Mouse (Mus musculus) gastrocnemius, adult 18-20 months (tissue): ENCODE measurements around the gene Rhbdf2. TPM values are rescaled to one million over a fixed set of nuclear protein-coding genes. Genes with fewer than 3 reads are reported as not detected.

Experiments used
- DNase-seq: peaks from one replicate; pipeline ENCODE4 v3.0.0; 2021; ENCODE audit warnings: low spot score
- total RNA-seq, 2 experiments: library from RNA; stranded (reverse); gene quantifications; 2 replicates each; pipeline ENCODE4 v1.2.3; 2021

Gene Rhbdf2
- total RNA-seq, 2 experiments from 2014 or later, result 11.2 to 11.9 TPM

GRCm38 (mm10) chr11:116660181-116660580, 33.4 kb upstream of the Rhbdf2 start:
- no peak for DNase-seq

DNA sequence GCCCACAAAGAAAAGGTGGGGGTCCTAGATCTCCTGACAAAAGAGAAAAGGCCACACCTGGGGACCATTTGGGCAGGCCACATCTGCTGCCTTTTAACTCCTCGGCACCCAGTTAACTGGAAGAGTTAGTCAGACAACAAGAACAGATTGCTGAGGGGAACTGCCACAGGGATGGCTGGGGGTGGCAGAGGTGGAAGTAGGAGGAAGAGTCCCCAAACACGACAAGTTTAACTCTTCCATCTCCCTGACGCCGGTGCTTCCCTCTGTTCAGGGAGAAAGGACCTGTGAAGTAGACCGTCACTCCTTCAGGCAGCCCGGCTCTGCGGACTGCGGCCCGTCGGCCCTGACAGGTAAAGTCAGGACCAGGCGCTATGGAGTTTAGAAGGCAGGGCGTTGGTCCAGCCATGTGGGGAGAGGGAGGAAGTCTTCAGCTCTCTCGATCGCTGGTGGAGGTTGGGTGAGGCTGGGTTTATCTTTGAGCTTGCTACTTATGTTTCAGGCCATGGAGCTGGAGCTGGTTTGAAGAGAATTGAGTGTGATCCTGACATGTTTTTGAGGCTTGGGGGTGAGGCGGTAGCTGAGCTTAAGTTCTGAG, 32.3 kb upstream of the Rhbdf2 start:
- no peak for DNase-seq

DNA sequence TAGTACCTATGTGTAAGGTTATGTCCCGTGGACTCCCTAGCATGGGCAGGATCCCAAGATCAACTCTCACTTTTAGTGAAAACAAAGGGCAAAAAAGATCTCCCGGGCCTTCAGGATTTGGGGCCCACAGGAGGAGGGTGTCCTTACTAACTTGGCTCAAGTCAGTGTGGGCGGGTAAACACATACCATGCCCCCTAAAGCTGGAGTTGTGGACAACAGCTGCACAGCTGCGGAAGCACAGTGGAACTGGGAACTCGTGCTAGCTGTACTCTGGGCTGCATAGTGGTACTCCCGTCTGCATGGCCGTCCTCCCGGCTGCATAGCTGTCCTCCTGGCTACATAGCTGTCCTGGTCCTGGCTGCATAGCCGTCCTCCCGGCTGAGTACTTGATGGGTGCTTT, 31.4 kb upstream of the Rhbdf2 start:
- no peak for DNase-seq

GRCm38 (mm10) chr11:116657311-116658223, 30.7 kb upstream of the Rhbdf2 start:
- DNase-seq, result peak; percentile 95

- no peak for DNase-seq
Measured at GRCm38 (mm10) chr11:116656348-116657191, 29.8 kb upstream of the Rhbdf2 start.

DNA sequence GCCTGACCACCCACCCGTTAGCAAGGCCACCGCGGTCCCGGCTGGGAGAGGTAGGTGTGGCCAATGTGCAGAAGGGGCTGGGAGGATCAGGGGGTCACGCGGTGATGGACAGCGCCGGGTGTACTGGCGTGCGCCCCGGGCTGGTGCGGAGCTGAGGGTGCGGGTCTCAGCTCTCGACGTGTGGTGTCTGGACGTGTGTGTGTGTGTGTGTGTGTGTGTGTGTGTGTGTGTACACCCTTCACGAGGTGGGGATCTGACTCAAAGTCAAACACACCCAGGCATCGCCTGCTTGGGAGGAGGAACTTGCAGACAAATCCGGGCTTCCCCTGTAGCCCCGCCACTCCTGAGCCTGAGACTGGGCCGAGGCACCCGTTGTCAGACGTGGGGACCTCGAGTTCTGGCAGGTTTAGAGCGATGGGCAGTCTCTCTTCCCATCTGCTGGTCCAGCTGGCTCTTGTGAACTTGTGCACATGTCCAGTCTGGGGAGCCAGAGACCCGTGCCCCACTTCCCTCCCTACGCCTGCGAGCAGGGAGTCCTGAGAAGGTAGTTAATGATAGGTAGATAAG, 27.5 kb upstream of the Rhbdf2 start, which contains the start of gene Cygb:
TSS of gene Cygb (minus strand) at position 59 of the 567 bp plus-strand sequence.
- DNase-seq, result no peak

GRCm38 (mm10) chr11:116653709-116654221, 26.9 kb upstream of the Rhbdf2 start:
- DNase-seq, result no peak

GRCm38 (mm10) chr11:116653234-116653633, 26.4 kb upstream of the Rhbdf2 start, which contains the start of gene Prcd:
Prcd (plus strand) TSS chr11:116653534.
- DNase-seq, result no peak

DNA sequence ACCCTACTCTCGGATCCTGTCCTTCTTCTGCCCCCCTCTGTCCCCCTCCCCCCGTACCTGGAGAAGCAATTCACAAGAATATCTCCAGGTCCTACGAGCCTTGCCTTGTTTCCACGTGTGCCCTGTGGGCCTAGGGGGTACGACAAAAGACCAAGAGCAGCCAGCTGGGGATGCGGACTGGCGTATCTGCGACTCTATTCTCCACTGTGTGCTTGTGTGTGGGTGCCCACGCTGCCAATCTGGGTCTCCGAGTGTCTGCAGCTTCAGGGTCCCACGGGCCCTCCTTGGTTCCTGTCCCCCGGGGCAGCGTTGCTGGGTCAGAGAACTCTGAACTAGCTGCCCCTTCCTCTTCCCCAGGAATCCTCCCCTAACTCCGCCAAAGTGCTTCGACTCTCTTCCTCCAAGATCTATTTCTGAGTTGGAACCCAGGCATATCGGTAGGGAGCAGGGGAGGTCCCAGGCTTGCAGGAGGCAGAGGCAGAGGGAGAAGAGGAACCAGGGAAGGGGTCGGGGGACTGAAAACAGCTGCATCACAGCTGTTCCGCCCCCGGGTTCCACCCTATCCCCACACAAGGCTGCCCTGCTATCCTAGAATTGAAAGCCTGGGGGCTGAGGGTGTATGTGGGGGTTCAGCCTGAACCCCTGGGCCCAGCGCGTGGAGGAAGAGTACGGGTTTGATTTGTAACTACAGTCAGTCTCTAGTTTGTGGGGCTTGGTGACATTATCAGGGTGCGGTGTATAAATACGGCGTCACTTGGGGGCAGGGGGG, 25.7 kb upstream of the Rhbdf2 start:
- DNase-seq, result no peak

- DNase-seq, result no peak
Measured at GRCm38 (mm10) chr11:116651339-116651738, 24.5 kb upstream of the Rhbdf2 start.

DNA sequence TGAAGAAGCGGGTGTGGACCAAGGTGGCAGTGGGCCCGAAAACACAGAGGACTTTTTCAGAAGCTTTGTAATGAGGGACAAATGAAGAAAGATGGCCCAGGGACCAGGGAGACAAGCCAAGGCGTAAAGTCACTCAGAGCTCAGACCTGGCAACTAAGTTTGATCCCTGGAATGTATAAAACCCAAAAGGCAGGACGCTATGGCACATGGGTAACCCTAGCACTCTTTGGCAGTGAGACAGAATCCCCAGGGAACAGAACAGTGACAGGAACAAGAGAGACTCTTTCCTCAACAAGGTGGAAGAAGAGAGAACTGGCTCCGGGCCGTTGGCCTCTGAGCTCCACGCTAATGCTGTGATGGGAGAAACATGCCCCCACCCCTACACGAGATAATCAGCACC, 24.0 kb upstream of the Rhbdf2 start:
- DNase-seq, result no peak

- no peak for DNase-seq
Measured at GRCm38 (mm10) chr11:116649711-116650337, 23.0 kb upstream of the Rhbdf2 start.

GRCm38 (mm10) chr11:116648976-116649375, 22.2 kb upstream of the Rhbdf2 start:
- peak; percentile 57 for DNase-seq

- DNase-seq, result peak; percentile 72
Measured at GRCm38 (mm10) chr11:116648213-116648921, 21.5 kb upstream of the Rhbdf2 start.

DNA sequence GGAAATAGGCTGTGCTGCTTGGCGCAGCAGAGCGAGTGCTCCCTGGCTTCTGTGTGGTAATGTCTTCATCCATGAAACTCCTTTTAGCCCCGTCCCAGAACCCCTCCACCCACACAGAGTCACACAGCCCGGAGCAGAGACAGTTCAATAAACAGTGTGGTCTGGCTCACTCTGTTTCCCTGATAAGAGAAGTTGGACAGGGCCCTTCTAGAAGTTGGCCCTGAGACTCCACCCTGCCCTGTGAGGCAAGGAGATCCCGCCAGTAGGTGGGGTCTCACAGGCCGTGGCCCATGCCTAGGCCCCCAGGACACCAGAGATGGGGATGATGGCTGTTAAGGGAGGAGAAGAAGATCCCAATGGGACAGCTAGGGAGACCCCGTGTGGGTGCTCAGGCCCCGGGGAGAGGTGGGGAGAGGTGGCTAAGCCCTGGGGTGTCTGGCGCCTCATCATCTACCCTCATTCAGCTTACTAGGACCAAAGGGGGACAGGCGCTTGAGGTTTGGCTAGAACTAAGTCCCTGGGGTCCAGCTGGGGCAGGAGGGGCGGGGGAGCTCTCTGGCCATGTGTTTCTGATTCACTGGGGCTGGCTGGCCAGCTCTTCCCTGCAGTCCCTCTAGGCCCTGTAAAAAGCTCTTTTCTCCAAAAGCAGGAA, 20.6 kb upstream of the Rhbdf2 start:
- peak; percentile 79 for DNase-seq

DNA sequence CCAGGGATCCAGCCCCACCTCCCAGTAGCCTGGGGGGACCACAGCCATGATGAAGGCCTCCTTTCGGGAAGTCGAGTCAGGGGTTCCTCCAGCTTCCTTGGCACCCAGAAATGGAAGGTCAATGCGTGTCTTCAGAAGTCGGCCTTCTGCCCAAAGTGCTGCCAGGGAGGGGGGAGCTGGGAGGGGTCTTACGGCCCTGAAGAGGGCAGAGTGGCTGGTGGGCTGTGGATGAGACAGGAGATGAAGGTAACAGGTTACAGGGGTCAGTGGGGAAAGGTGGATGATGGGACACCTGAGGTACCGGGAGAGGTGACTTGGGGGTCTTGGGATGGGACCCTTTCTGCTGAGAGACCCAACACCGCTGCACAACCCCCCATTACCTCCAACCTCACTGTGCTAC, 20.0 kb upstream of the Rhbdf2 start:
- no peak for DNase-seq

DNA sequence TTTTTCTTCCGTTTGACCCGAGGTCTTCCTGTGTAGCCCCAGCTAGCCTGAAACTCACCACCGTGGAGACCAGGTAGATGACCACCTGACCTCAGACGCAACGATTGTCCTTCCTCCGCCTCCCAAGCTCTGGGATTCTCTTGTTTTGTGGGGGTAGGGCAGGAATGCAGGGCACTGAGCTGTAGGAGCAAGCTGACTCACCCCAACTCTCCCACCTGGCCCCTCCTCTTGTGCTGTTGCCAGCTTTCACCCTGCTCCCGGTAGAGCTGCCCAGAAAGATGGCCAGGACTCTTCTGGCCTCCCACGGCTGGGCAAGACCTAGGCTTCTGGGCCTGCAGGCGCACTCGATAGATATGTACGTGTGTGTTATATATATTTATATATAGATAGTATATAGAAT, 19.3 kb upstream of the Rhbdf2 start:
- DNase-seq, result no peak

DNA sequence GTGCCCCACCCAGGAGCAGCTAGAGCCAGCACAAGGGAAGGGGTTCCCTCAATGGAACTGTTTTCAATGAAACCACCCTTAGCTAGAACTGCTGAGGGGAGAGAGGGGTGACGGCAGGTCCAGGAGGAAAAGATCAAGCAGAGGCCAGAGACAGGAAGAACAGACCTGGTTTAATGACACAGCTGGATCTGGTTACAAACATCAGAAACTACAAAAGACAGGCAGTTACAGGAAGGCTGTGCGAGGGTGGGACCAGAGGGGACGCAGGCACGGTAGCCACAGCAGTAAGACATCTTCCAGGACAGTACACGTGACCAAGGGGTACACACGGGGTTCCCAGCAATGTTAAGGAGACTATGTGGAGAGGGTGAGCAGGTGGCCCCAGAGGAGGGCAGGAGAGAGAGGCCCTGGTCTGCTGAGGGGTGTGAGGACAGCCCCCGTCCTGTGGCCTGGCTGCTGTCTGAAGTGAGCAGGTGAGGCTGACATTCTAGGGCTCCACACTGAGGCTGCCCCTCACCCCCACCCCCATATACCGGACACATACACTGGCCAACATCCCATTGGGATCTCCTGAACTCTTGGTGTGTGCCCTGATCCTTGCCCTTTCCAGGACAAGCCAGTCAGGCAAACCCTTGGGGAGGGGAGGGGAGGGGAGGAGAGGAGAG, 18.8 kb upstream of the Rhbdf2 start:
- no peak for DNase-seq
